Mouse (Mus musculus) spleen, embryonic (tissue): ENCODE results near the gene Cul4a.

ENCODE experiments used
- CTCF ChIA-PET: fragments of 350-600 bp; sonication (Branson Sonifier 250); formaldehyde crosslinking; loops from one replicate; lab custom pipeline; 2022; lab: Charles Lee

The Cul4a gene

DNA sequence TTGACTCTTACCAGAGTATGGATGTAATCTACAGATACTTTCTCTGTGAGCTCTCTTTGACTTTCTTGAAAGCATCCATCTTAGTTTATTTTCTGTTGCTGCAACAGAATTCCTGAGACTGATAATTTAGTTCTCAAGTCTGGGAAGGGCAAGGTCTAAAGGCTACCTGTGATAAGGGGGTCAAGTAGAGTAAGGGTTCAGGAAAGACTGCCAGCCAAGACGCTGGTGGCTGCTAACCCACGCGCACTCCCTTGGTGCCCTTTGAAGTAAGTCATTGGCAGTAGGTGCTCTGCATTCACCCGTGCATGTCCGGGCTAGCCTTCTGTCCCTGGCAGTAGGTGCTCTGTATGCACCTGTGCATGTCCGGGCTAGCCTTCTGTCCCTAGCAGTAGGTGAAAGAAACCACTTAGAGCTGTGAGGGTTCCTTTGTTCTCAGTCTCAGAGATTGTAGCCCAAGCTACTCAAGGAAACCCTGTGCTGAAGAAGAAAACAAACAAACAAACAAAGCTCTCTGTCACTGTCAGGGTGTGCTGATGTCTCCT, 34.3 kb downstream of the Cul4a start:
- CTCF ChIA-PET = no interaction called here

DNA sequence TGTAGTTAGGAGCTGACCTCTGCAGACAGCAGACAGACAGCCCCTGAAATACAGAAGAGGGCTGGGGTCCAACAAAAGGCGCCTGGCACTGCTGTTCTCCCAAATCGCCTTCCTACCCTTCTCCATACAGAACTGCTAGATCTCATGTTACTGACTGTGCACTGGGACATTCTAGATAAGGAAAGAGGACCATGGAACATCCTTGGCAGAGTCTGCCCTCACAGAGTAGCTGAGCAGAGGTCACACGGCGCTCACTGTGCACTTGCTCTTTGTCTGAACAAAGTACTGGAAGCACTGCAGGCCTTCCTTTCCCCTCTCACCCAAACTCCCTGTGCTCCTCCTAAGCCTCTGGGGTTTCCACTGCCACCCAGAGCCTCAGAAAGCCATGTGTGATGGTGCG, 36.3 kb downstream of the Cul4a start:
- CTCF ChIA-PET = no interaction called here

DNA sequence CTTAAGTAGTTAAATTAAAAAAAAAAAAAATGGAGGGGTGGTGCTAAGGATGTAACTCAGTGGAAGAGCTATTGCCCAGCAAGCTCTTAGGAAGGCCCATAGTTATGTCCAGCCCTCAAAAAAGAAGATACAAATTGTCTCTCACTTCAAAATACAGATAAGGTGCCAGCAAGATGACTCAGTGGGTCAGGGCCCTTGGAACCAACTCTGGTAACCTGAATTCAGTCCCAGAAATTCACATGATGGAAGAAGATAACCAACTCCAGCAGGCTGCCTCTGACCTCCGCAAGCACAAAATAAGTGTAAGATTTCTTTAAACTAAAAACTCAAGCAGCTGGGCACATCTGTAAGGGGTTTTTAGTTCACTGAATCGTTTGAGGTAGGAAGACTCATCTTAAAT, 43.1 kb downstream of the Cul4a start:
- CTCF ChIA-PET = no interaction called here

DNA sequence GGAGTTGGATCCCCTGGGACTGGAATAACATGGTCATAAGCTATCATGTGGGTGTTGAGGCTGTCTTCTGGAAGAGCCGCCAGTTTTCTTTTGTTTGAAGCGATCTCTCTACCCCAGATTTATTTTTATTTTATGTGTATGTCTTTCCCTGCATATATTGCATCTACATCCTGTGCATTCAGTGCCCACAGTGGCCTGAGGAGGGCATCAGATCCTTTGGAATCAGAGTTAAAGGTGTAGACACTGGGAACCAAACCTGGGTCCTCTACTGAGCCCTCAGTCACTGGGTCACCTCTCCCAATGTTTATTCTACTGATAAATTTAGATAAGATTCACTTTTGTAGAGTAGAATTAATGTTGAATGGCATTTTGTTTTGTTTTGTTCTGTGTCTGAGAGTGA, 43.9 kb downstream of the Cul4a start:
- CTCF ChIA-PET = no interaction called here

DNA sequence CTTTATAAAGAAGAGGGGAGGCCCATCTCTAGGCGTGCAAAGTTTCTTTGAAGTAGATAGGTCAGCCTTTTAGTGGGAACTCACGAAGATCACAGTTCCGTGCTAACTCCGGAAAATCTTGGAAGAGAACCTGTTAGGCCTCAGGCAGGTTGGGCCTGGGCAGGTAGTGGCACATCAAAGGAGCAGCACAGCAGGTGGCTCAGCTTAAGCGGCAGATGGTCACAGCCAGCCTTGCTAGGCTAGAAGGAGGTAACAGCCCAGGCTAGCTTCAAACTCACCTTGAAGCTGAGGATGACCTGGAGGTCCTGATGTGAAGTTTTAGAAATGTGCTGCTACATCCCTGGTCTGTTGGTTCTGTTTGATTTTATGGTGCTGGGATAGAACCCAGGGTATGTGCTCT, 44.4 kb downstream of the Cul4a start:
- CTCF ChIA-PET = no interaction called here

DNA sequence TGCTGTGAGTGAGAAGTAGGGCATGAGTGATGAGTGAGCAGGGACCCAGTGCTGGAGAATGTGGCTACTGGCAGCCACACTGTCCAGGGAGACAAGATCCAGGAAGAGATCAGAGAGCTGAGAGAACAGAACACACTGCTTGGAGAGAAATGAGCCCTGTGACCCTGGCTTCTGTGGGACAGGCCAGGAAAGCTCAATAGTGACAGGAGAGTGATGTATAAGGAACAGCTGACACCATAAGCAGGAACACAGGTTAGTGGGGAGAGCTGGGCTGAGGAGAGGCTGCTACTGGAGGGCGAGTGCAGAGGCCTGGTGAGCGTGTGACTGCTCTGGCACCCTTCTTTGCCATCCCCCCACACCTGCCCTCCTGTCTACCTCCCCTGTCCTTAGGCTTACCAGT, 45.5 kb downstream of the Cul4a start:
- CTCF ChIA-PET = no interaction called here

DNA sequence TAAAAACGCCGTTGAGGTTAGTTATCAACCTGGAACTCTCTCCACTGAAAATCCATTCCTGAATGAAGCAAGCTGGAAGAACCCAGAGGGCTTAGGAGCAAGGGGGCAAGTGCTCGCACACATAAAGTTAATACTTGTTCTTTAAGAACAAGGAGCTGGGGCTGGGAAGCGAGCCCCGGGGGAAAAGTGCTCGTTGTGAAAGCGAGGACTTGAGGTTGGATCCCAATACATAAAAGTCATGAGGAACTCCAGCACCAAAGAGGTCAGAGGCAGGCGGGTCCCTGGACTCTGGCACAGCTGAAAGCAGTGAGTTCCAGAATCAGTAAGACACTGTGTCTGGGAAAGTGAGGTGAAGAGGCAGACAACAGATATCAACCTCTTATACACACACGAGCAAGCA, 48.7 kb downstream of the Cul4a start:
- CTCF ChIA-PET = no interaction called here

DNA sequence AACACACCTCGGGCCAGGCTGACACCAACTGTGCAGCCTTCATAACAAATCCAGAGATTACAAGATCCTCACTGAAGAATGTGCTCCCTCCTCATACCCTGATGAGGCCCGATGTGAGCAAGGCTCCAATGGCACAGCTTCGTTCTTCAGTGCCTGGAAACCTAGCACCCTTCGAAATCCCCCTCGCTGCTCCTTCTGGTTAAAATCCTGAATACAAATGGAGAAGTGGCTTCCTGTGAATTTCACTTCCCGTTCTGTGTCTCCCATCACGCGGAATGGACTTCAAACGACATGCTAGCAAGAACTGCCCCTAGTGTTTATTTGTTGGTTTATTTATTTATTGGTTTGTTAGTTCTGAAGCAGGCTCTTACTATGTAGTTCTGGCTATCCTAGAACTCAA, 49.9 kb downstream of the Cul4a start:
- CTCF ChIA-PET = no interaction called here

DNA sequence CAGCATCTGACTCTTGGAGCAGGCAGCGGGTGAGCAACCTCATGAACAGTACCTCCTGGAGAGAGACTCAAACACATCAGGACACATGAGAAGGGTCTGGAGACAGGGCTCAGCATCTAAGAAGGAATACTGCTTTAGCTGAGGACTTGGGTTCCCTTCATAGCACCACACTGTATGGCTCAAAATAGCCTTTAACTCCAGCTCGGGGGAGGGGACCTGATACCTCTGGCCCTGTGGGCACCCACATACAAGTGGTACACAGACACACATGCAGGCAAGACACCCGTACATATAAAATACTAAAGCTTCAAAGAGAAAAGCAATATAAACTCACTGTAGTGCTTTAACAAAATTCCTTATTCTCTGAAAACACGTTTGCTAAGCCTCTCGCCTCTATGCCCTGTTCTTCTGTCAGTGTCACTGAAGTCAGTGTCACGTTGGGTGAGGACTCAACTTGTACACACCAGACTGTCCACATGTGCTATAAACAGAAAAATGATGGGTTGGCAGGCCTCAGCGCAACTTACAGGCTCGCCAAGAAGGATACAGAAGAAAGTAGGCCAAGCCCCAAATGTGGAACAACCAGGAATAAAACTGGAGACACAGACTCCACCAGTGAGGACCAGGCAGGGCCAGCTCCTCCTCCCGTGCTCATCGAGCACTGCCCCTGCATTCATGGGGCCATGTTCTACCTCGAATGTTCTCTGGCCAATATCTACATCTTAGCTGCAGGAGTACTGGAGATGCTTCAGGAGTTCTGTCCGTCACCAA, 51.1 kb downstream of the Cul4a start:
- CTCF ChIA-PET = no interaction called here

DNA sequence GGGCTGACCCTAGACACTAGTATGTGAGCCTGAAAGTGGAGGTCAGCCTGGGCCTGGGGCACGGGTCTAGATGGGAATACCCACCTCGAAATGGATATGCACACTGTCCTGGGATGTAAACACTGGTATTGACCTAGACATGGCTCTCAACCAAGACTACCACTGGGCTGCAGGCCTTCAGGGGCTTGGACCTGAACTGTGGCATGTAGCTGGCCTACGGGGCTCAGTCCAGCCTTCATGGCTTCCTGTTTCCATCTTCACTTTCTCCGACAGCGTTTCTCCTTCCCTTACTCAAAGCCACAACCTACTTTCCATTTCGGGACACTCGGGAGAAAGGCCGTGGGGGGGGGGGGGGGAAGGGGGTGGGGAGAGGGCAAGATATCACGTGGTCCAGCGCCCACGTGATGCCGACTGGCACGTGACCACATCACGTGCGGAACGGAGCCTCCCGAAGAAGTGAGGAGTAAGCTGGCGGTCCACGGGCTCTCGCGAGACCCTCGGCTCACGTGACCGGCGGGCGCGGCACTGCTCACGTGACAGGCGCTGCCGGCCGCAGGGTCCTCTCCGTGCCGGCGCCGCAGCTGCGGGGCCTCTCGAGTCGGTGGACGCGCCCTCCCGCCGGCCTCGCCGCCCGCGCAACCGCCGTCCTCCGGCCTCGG, 53.4 kb downstream of the Cul4a start, which contains the start of gene Lamp1:
Lamp1 (plus strand) TSS at position 444 of the 659 bp plus-strand sequence.
- CTCF ChIA-PET = no interaction called here

DNA sequence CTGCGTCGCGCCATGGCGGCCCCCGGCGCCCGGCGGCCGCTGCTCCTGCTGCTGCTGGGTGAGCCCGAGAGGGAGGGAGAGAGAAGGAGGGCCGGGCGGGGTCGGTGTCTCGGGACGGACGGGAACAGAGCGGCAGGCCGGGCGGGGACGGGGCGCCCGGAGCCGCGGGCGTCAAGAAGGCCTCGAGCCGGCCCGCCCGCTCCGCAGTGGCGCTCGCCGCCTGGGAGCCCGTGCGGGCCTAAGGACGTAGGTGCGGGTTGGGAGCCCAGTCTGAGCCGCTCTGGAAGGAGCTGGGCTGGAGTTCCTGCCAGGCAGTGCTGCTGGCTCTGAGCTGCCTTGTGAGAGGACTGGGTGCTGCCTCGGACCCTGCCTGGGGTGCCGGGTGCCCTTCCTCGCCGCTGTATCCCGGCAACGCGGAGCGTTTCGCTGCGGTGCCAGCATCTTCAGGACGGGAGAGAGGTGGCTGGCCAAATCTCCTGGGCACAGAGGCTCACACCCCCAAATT, 54.0 kb downstream of the Cul4a start:
- CTCF ChIA-PET = no interaction called here

DNA sequence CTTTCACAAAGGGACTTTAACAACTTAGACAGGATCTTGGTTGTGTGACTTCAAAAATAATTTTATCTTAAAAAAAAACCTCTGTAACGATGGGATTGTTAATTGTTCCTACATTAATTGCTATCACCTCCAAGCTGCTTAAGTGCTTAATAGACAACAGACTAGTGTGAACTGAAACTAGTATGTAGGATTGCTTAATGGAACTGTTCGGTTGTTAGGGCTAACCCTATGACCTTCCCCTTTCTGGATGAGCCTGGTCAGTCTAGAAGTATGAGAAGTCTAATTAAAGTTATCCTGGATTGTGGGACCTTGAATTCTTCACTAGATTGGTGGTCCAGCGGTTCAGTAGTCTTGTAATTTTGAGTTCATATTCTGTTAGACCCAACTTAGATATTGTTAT, 55.3 kb downstream of the Cul4a start:
- CTCF ChIA-PET = no interaction called here

DNA sequence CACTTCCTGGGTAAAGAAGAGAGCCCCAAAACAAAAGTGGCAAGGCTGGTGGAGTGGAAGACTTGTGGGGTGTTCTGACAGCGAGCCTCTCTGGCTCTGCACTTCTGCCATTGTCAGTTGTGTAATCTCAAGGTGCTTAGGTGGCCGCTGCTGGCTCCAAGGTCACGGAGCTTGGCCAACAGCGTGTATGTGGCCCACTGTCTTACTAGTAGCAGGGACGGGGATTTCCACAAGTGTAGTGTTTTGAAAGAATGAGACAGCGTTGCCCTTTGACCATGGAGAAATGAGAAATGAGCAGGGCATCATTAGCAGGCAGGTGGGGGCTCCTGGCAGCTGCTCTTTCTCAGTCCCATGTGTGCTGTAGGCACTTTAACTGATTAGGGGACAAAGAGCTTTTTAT, 56.7 kb downstream of the Cul4a start:
- CTCF ChIA-PET = no interaction called here

DNA sequence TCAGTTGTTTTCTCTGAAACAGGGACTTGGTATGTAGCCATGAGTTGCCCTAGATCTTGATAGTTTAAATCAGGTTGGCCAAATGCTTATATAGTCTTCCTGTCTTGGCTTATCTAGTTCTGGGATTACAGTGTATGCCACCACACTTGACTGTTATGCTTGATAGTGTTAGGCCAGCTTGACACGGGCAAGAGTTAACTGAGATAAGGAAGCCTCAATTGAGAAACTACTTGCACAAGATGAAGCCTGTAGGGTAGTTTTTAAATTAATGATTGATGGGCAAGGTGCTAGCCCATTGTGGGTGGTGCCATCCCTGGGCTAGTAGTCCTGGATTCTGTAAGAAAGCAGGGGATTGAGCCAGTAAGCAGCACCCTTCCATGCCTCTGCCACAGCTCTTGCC, 58.1 kb downstream of the Cul4a start:
- CTCF ChIA-PET = no interaction called here

DNA sequence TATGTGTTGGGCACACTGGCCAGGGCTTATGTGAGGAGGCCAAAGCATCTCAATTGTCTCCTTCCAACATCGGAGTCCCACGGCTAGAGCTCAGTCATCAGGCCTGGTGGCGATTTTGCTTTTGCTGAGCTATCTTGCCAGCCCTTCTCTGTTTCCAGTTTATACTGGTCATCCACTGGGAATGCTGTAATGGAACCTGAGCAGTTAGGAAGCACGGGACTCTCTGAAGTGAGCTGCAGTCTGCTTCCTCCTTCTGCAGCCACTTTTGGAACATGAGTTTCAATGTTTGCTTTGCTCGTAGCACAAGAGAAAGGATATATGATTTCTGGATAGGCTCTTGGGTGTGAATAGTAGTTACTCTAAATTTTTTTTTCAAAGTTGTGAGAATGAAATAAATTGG, 58.9 kb downstream of the Cul4a start:
- CTCF ChIA-PET = no interaction called here

DNA sequence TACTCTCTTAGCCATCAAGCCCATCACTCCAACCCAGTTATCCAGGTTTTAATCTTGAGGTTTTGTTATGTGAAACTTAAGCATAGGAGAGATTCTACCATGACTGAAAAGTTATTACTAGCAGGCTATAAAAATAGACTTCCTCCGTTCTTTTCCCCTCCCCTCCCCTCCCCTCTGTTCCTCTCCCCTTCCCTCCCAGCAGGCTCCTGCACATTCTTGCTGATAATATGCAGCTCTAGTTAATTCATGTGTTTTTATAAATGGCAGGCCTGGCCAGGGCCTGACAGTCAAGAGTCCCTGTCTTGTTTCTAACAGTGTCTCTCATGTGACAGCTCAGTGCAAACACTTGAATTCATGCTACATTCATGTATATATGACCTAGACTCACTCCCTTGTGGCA, 65.1 kb downstream of the Cul4a start:
- CTCF ChIA-PET = no interaction called here

DNA sequence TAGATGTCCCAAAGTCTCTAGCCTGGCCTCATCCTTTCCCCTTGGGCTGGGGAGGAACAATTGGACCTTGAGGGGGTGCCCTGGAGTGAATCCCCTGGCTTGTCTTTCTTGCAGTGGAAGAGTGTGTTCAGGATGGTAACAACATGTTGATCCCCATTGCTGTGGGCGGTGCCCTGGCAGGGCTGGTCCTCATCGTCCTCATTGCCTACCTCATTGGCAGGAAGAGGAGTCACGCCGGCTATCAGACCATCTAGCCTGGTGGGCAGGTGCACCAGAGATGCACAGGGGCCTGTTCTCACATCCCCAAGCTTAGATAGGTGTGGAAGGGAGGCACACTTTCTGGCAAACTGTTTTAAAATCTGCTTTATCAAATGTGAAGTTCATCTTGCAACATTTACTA, 68.9 kb downstream of the Cul4a start:
- CTCF ChIA-PET = no interaction called here

DNA sequence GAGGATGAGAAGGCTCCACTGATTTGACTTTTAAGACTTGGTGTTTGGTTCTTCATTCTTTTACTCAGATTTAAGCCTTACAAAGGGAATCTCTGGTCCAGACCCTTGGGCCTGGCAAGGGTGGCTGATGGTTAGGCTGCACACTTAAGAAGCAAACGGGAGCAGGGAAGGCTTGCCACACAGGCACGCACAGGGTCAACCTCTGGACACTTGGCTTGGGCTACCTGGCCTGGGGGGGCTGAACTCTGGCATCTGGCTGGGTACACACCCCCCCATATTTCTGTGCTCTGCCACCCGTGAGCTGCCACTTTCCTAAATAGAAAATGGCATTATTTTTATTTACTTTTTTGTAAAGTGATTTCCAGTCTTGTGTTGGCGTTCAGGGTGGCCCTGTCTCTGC, 69.4 kb downstream of the Cul4a start:
- CTCF ChIA-PET = no interaction called here

DNA sequence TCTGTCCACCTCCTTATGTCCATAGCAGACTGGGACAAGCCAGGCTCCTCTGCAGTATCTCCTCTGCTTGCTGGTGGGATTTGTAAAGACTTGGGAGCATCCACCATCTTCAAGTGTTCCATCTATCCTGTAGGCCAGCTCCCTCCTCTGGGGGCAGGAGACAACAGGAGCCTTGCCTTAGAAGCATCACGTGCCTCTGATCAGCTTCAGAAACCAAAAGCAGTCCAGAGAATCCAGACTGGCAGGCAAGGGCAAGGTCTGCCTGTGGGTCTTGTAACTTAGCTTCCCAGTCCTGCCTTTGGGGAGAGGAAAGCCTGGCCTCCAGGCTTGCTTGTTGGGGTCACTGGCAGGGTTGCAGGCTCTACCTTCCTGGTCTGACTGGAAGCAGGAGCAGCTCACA, 70.2 kb downstream of the Cul4a start:
- CTCF ChIA-PET = no interaction called here

DNA sequence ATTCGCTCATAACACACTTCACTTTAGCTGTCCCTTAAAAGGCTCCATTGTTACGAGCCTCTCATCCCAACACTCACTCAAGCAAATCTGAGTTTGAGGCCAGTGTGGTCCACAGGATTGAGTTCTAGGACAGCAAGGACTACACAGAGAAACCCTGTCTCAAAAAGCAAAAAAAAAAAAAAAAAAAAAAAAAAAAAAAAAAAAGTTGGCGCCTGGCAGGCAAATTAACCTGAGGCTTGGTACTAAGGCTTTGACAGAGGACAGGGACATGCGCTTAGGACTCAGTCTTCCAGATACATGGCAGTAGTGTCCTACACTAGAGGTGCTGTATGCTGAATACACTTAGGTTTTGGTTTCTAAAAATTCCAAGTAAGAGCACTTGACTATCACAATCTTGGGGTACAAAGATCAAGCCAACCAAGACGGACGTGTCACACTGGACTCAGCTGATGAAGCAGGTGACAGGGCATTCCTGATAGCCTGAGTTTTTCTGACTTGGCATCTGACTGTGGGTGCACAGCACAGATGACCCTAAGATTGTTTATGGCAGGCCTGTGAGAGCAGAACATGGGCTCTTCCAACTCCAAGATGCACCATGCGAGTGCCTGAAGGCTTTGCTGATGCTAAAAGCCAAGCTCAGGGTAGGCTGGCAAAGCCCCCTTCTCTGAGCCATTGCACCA, 71.9 kb downstream of the Cul4a start:
- CTCF ChIA-PET = no interaction called here

DNA sequence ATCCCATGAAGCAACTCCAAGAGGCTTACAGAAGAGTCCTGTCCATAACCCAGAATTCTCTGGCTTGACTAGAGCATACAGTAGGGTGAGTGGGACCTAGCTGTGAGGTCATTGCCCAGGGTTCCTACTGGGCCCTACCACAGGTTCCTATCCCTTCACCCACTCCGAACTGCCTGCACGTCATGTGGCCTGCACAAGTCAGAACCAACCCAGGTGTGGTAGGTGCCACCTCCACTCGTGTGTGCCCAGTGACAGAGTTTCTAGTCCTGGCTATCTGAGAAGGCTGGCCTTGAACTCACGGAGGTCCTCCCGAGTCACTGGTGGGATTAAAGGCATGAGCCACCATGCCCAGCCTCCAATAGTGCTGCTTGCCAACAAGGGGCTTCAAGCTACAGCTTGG, 72.7 kb downstream of the Cul4a start:
- CTCF ChIA-PET = no interaction called here

DNA sequence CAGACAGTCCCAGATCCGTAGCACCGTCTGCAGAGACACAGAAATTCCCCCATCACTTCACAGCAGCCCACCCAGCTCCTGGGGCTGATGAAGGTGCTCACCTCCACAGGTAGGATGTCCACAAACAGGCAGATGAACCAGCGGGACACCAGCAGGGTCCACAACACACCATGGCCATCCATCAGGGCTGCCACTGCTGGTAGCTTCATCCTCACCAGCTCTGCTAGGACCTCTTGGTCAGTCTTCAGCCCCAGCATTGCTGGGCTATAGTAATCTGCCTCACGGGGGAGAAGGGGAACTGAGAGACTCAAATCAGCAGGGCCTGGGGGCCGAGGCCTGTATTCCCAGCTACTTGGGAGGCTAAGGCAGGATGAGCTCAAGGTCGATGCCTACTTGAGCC, 74.1 kb downstream of the Cul4a start:
- CTCF ChIA-PET = no interaction called here

DNA sequence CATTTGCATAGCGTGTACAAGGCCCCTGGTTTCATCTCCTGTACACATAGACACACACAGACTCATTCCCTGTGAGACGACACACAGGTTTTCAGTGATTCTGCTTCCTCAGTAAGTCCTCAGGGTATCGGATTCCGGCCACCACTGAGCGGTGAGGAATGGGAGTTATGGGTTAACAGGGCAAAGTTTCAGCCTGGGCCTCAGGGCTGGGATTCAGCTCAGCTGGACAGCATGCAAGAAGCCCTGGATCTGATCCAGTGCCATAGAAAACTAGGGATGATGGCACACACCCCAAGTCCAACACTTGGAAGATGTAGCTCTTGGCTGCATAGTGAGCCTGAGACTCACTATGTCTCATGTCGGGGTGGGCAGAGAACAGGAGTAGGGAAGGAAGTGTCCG, 74.5 kb downstream of the Cul4a start:
- CTCF ChIA-PET = no interaction called here
